Mouse (Mus musculus): Measurements from ENCODE around the gene Dapl1.

Gene Dapl1

GRCm38 (mm10) chr2:59539796-59540195 is 55.3 kb downstream of the Dapl1 start:
- DNase-seq, result peak in 1 of 2 experiments; percentile 17

GRCm38 (mm10) chr2:59541121-59541887 is 56.9 kb downstream of the Dapl1 start:
- peak; percentile 61 to 85 for DNase-seq

- DNase-seq, result no peak
Measured at GRCm38 (mm10) chr2:59543543-59544065, 59.2 kb downstream of the Dapl1 start.

GRCm38 (mm10) chr2:59544237-59544909 is 59.9 kb downstream of the Dapl1 start:
- DNase-seq, result no peak

- DNase-seq, result no peak
Measured at GRCm38 (mm10) chr2:59545001-59545400, 60.5 kb downstream of the Dapl1 start.

- DNase-seq, result no peak
Measured at GRCm38 (mm10) chr2:59547369-59548099, 63.1 kb downstream of the Dapl1 start.

GRCm38 (mm10) chr2:59552784-59553183 is 68.3 kb downstream of the Dapl1 start:
- DNase-seq, result no peak

GRCm38 (mm10) chr2:59554373-59554940 is 70.0 kb downstream of the Dapl1 start:
- DNase-seq, result no peak
